Mouse (Mus musculus) midbrain, postnatal 0 days (tissue): Measurements from ENCODE around the gene Mbnl2. TPM values are rescaled to one million over a fixed set of nuclear protein-coding genes. Genes with fewer than 3 reads are reported as not detected.

Source experiments
- ATAC-seq: fragments of 200-750 bp; cut with Nextera tagmentation; 2 replicates; pipeline ENCODE4 v1.8.0; 2017; ENCODE audit warnings: moderate number of reproducible peaks, mild to moderate bottlenecking, moderate TSS enrichment, moderate library complexity; ENCODE audit not compliant: low FRiP score
- DNase-seq: peaks from one replicate; pipeline ENCODE4 v3.0.0-alpha.2; 2015; ENCODE audit warnings: low spot score
- H3K27ac ChIP-seq: fragments of 300-500 bp; sonication (generic); 2 replicates; pipeline ENCODE4 v1.5.1; 2014; ENCODE audit warnings: low read depth, mild to moderate bottlenecking, low read length, mixed read lengths
- H3K27me3 ChIP-seq: fragments of 300-500 bp; sonication (generic); 2 replicates; pipeline ENCODE4 v1.6.1; 2014; ENCODE audit warnings: low read length, control low read depth, mixed read lengths; ENCODE audit not compliant: insufficient read depth
- H3K36me3 ChIP-seq: fragments of 300-500 bp; sonication (generic); 2 replicates; pipeline ENCODE4 v1.6.1; 2014; ENCODE audit warnings: low read length, control low read depth, mixed read lengths; ENCODE audit not compliant: insufficient read depth
- H3K4me1 ChIP-seq: fragments of 300-500 bp; sonication (generic); 2 replicates; pipeline ENCODE4 v1.6.1; 2014; ENCODE audit warnings: mild to moderate bottlenecking, control low read depth, antibody characterized with exemption, low read length, mixed read lengths; ENCODE audit not compliant: insufficient read depth
- H3K4me2 ChIP-seq: fragments of 300-500 bp; sonication (generic); 2 replicates; pipeline ENCODE4 v1.6.1; 2014; ENCODE audit warnings: low read depth, mild to moderate bottlenecking, low read length, mixed read lengths; ENCODE audit not compliant: poor library complexity, severe bottlenecking
- H3K4me3 ChIP-seq: fragments of 300-500 bp; sonication (generic); 2 replicates; pipeline ENCODE4 v1.5.1; 2014; ENCODE audit warnings: low read depth, mild to moderate bottlenecking, low read length, moderate library complexity
- H3K9ac ChIP-seq: fragments of 300-500 bp; sonication (generic); replicated peaks from 2 replicates; pipeline ENCODE4 v1.6.1; 2014; ENCODE audit warnings: mild to moderate bottlenecking, low read length, moderate library complexity, mixed read lengths; ENCODE audit not compliant: poor library complexity, severe bottlenecking
- H3K9me3 ChIP-seq: fragments of 300-500 bp; sonication (generic); 2 replicates; pipeline ENCODE4 v1.6.1; 2016; ENCODE audit warnings: low read length, control low read depth
- CTCF ChIP-seq: IDR thresholded peaks from 2 replicates; pipeline ENCODE4 v1.5.1; 2016; ENCODE audit warnings: antibody characterized with exemption, mild to moderate bottlenecking
- WGBS: fragments of 180-500 bp; shearing (Covaris S2); extraction: QIAGEN DNeasy Blood & Tissue Kit; methylation state at CpG from one replicate; pipeline ENCODE4 v1.1.7; 2014; 5-methylcytosine and 5-hydroxymethylcytosine counted together
- polyA plus RNA-seq: library from polyadenylated mRNA; unstranded; fragments of >200 nt; fragmentation: Nextera tagmentation; extraction: Ambion mirVana; gene quantifications from 2 replicates; pipeline ENCODE4 v1.2.1, GENCODE M21; 2015
- total RNA-seq: library from RNA; depleted of rRNA; stranded (reverse); fragments of >200 nt; gene quantifications from 2 replicates; pipeline ENCODE4 v1.2.3, GENCODE M21; 2014

Gene Mbnl2
- total and polyA plus RNA-seq, 2 experiments from 2014 or later = 19.5 to 41.4 TPM

DNA sequence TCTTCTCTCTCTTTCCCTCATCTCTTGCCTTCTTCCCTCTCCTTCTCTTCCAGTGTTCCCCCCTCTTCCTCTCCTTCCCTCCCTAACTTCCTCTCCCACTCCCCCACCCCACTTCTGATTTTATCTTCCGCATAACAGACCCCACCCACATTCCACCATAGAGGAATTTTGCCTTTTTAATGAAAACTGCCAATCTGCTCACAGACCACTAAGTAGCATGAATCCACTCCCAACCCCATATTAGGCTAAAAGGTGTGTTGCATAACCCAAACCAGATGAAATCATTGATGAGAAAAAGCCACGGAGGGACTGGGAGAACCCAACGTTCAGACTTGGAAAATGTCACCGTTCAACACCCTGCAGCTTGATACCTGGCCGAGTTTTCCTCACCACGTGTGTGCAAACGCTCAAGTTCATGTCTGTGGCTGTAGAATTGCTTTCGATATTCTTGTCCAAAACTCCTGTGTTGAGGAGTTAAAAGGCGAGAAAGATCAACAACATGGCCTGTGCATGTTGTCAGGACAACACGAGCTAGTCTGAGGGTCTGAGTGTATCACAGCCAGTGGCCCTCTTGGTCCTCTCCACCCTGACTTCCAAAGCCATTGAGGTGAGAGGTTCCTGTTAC, 13.0 kb downstream of the Mbnl2 start:
- DNase-seq (no peak), ATAC-seq (no peak)
- H3K27me3 ChIP-seq = no peaks in the 10 kb centered on the region
- no peak for TF ChIP-seq CTCF
- H3K9me3 ChIP-seq = no peaks in the 10 kb centered on the region
- no peaks in the 10 kb centered on the region for H3K36me3 ChIP-seq
- no peak overlapping the region for H3K9ac ChIP-seq
- H3K27ac ChIP-seq = no peak overlapping the region
- H3K4me2 ChIP-seq = no peak overlapping the region
- WGBS = 90% methylated on average over 10 of the region's 10 CpGs
- H3K4me1 ChIP-seq = no peaks in the 10 kb centered on the region; the same call in 1 of the 2 replicates
- no peak overlapping the region for H3K4me3 ChIP-seq

DNA sequence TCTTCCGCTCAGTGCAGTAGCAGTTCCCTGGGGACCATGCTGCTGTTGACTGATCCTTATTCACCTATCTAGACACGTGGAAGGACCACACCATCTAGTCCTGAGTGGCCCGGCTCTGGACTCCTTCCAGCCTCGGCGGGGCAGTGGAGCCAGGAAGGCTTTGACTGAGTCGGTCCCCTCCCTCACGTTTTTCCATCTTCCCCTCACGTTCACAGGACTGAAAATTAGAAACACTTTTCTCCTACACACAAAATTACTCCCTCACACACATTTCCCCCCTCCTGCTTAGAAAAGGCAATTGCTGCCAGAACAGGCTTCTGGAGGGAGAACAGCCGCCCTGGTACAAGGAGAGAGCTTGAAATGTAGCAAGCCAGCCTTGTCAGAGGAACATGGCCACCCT, 13.6 kb downstream of the Mbnl2 start:
- H3K4me1 ChIP-seq = no peaks in the 10 kb centered on the region; the same call in 1 of the 2 replicates
- H3K4me3 ChIP-seq = no peak overlapping the region
- ATAC-seq = no peak
- no peaks in the 10 kb centered on the region for H3K27me3 ChIP-seq
- H3K36me3 ChIP-seq = no peaks in the 10 kb centered on the region
- 83% methylated on average over 9 of the region's 9 CpGs for WGBS
- no peak for DNase-seq
- H3K27ac ChIP-seq = no peak overlapping the region
- H3K9ac ChIP-seq = no peak overlapping the region
- H3K4me2 ChIP-seq = no peak overlapping the region
- H3K9me3 ChIP-seq = no peaks in the 10 kb centered on the region
- TF ChIP-seq CTCF = no peak

DNA sequence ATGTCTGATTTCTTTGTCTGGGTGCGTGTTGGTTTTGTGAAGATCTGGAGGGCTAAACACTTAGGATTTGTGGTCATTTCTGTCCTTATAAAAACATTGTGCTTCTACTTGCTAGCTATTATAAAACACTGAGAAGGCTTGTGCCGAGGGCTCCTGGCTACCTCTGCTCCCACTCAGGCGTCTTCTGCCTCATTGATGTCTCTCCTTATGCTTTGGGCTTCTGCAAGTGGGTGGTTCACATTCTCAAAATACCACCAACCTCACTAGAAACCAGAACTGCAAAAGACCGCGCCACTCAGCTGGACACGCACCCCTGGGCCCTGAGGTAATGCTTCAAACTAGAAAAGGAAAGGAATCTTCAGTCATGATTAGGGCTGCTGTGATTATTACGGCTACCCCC, 14.1 kb downstream of the Mbnl2 start:
- DNase-seq = no peak
- no peak for TF ChIP-seq CTCF
- Histone ChIP-seq H3K27me3 (no peaks in the 10 kb centered on the region), H3K9me3 (no peaks in the 10 kb centered on the region), H3K4me3 (no peak overlapping the region), H3K4me1 (no peaks in the 10 kb centered on the region; the same call in 1 of the 2 replicates), H3K9ac (no peak overlapping the region), H3K27ac (no peak overlapping the region), H3K36me3 (no peaks in the 10 kb centered on the region), H3K4me2 (no peak overlapping the region)
- no peak for ATAC-seq
- WGBS = 87% methylated on average over 7 of the region's 7 CpGs

DNA sequence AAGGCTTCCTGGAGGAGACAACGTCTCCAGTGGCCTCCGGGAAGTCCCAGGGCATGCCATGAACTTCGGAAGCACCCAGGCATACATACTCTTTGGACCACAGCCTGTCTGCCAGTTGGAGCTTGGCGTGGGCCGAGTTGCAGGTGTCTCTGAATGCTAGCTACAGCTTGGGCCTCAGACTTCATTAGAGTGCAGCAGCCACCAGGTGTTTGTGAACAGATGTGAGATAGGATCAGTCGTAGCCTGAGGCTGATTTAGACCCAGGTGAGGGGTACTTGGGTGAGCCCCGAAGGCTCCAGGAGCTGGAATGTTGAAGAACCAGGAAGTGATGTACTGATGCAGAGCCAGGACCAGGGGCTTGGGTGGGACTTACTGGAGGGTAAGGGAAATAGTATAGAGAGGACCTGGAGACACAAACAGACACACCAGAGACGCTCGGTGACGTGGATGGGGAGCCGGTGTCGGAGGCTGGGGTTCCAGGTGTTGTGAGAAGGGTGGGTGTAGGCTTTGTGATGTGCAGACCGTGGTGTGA, 15.8 kb downstream of the Mbnl2 start:
- DNase-seq (no peak), ATAC-seq (no peak)
- TF ChIP-seq CTCF = no peak
- no peak overlapping the region for H3K4me2 ChIP-seq
- H3K36me3 ChIP-seq = no peaks in the 10 kb centered on the region
- H3K9ac ChIP-seq = no peak overlapping the region
- no peaks in the 10 kb centered on the region for H3K9me3 ChIP-seq
- H3K27me3 ChIP-seq = no peaks in the 10 kb centered on the region
- H3K4me1 ChIP-seq = no peaks in the 10 kb centered on the region
- H3K27ac ChIP-seq = no peak overlapping the region
- 93% methylated on average over 13 of the region's 13 CpGs for WGBS
- no peak overlapping the region for H3K4me3 ChIP-seq

DNA sequence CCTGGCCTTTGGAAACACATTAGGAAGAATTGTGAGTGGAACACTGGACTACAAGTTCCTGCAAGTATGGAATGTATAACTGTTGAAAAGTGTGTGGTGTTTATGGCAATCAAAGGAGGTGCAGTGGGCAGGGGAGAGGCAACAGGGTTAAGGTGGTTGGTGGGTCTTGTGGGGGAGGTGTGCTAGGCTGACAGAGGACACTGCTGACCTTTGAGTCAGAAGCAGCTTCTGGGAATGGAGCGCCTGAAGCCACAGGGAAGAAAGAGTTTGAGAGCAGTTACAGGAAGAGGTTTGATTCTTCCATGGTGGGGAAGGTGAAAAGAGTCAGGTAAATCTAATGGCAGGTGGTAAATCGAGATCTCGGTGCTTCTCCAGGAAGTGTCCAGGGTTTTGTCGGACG, 16.7 kb downstream of the Mbnl2 start:
- DNase-seq = no peak
- no peaks in the 10 kb centered on the region for H3K27me3 ChIP-seq
- H3K36me3 ChIP-seq = no peaks in the 10 kb centered on the region
- WGBS = 84% methylated on average over 5 of the region's 5 CpGs
- H3K4me1 ChIP-seq = peaks cover 6% of the 10 kb centered on the region; the same call in 1 of the 2 replicates
- no peak overlapping the region for H3K4me3 ChIP-seq
- no peak overlapping the region for H3K27ac ChIP-seq
- no peak for ATAC-seq
- no peak overlapping the region for H3K4me2 ChIP-seq
- no peak for TF ChIP-seq CTCF
- no peaks in the 10 kb centered on the region for H3K9me3 ChIP-seq
- H3K9ac ChIP-seq = no peak overlapping the region

DNA sequence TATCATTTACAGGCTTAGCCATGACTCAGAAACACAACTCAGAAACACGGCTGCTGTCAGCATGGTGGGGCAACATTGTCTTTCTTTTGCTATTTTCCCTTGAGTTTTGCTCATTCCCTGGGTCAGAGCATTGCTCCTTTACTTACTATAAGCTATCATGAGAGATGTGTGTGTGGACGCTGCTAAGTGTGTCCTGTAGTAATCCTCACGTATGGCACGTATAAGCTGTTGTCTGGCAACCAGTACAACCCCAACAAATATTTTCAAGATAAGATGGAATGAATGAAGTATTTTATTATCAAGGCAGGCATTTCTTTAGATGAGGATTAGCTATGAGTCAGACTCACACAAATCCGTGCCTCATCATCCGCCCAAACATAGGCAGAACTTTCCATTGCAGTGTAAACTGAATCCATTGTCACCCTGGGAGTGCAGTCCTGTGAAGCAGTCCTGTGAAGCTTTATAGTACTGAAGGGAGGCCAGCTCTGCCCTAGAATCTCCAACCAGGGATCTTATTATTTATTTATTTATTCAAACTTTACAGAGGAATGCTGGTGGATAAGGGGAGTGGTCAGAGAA, 17.2 kb downstream of the Mbnl2 start:
- no peak for TF ChIP-seq CTCF
- Histone ChIP-seq H3K4me3 (no peak overlapping the region), H3K4me2 (no peak overlapping the region), H3K9ac (no peak overlapping the region), H3K4me1 (peaks cover 6% of the 10 kb centered on the region; the same call in 1 of the 2 replicates), H3K9me3 (no peaks in the 10 kb centered on the region), H3K27ac (no peak overlapping the region), H3K36me3 (no peaks in the 10 kb centered on the region), H3K27me3 (no peaks in the 10 kb centered on the region)
- WGBS = 58% methylated on average over 6 of the region's 6 CpGs
- DNase-seq (no peak), ATAC-seq (no peak)
